Mouse (Mus musculus): ENCODE data around the gene Elovl7. TPM values are rescaled to one million over a fixed set of nuclear protein-coding genes. Genes with fewer than 3 reads are reported as not detected.

Elovl7 gene
- 0.90 TPM for polyA plus RNA-seq (2014; fragmentation: Illumina TruSeq; extraction: RNeasy Lipid Tissue Mini Kit (QIAGEN cat#74804); ENCODE audit: low read depth, low replicate concordance)

DNA sequence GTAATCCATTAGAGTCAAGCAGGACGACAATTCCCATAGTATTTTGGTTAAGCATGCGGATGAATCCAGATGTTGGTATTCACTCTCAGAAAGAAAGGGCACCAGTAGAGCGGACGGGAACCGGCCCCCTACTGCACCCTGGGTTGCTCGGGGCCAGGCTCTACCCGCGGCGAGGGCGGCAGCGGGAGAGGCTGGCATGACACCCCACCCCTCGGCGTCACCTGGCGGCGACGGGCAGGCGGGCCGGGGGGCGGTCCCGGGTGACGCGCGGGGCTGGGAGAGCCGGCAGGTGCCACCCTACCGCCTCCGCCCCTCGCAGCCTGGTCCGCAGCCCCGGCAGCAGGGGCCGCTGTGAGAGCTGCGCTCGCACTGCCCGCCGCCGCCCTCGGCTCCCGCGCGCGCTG is at the start of gene Elovl7:
Gene Elovl7, plus strand, starts transcription at position 324 of the 404 bp plus-strand sequence.

DNA sequence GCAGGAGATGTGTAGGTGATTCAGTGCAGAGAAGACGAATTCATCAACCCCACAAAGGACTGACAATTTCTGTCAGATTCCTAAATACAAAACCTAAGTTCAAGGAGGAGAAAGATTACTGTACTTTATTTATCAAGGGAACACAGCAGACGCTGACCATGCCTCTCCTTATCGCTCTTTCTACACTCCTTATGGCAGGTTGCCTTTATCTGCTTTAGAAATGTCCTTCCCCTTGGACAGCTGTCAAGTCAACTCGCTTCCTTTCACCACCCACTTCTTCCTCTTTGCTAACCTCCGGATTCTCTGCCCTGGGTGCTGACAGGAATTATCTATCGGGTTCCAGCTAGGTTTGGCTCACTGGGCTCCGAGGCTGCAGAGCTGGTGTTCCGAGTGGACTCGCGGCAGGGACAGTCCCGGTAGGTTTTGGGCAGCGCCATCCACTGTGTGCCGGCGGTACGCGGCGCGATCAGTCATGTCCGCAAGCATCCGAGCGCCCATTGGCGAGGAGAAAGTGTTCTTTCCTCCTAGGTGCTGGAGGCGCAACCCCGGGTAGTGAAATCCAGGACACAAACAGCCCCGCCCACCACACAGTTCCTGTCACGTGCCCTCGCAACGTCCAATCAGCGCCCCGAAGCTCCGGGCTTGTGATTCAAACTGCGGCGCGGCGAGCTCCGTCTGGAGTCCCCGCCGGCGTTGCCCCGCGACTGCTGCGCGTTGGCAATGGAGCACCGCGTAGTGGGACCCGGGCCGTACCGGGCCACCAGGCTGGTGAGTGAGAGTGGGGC is 101.7 kb downstream of the Elovl7 start, which contains the start of gene Depdc1b:
Gene Depdc1b, plus strand, starts transcription at position 631 of the 785 bp plus-strand sequence.

Other genes with a start within 250 kb of the Elovl7 start
- 25.6 TPM for gene Smim15, start 170.0 kb upstream of the Elovl7 start, polyA plus RNA-seq (2014; fragmentation: Illumina TruSeq; extraction: RNeasy Lipid Tissue Mini Kit (QIAGEN cat#74804); ENCODE audit: low read depth, low replicate concordance)
- 192 TPM for gene Ndufaf2, start 55.8 kb upstream of the Elovl7 start, polyA plus RNA-seq (2014; fragmentation: Illumina TruSeq; extraction: RNeasy Lipid Tissue Mini Kit (QIAGEN cat#74804); ENCODE audit: low read depth, low replicate concordance)
- 33.5 TPM for gene Ercc8, start 55.7 kb upstream of the Elovl7 start, polyA plus RNA-seq (2014; fragmentation: Illumina TruSeq; extraction: RNeasy Lipid Tissue Mini Kit (QIAGEN cat#74804); ENCODE audit: low read depth, low replicate concordance)
- 6.3 TPM for gene Depdc1b, start 101.9 kb downstream of the Elovl7 start, polyA plus RNA-seq (2014; fragmentation: Illumina TruSeq; extraction: RNeasy Lipid Tissue Mini Kit (QIAGEN cat#74804); ENCODE audit: low read depth, low replicate concordance)
- 3.3 TPM for gene Pde4d, start 235.5 kb downstream of the Elovl7 start, polyA plus RNA-seq (2014; fragmentation: Illumina TruSeq; extraction: RNeasy Lipid Tissue Mini Kit (QIAGEN cat#74804); ENCODE audit: low read depth, low replicate concordance)